Mouse (Mus musculus): ENCODE data around the gene Josd2. TPM values are rescaled to one million over a fixed set of nuclear protein-coding genes. Genes with fewer than 3 reads are reported as not detected.

The Josd2 gene
- polyA plus RNA-seq, 1 experiment = 294 TPM

DNA sequence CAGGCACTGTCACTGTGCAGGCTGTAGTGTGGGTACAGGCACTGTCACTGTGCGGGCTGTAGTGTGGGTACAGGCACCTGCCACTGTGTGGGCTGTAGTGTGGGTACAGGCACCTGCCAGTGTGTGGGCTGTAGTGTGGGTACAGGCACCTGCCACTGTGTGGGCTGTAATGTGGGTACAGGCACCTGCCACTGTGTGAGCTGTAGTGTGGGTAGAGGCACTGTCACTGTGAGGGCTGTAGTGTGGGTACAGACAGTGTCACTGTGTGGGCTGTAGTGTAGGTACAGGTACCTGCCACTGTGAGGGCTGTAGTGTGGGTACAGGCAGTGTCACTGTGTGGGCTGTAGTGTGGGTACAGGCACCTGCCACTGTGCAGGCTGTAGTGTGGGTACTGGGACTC is 16.3 kb downstream of the Josd2 start:
- H3K27ac ChIP-seq (ENCODE audit: insufficient read depth, low read length) = no peak overlapping the region
- TF ChIP-seq POLR2A (IDR thresholded peaks at IDR 0.05; ENCODE audit: borderline replicate concordance, insufficient read depth, low read length) = no peak
- H3K27me3 ChIP-seq (ENCODE audit: control insufficient read depth, insufficient read depth, low read length) = no peaks in the 10 kb centered on the region
- DNase-seq = peak in 1 of 2 experiments; percentile 6
- WGBS = 100% methylated on average over 1 of the region's 1 CpGs
- no peaks in the 10 kb centered on the region for H3K4me1 ChIP-seq (ENCODE audit: control insufficient read depth, insufficient read depth, low read length)
- no peak overlapping the region for H3K4me3 ChIP-seq (replicated peaks; ENCODE audit: insufficient read depth, low read depth, low read length)

DNA sequence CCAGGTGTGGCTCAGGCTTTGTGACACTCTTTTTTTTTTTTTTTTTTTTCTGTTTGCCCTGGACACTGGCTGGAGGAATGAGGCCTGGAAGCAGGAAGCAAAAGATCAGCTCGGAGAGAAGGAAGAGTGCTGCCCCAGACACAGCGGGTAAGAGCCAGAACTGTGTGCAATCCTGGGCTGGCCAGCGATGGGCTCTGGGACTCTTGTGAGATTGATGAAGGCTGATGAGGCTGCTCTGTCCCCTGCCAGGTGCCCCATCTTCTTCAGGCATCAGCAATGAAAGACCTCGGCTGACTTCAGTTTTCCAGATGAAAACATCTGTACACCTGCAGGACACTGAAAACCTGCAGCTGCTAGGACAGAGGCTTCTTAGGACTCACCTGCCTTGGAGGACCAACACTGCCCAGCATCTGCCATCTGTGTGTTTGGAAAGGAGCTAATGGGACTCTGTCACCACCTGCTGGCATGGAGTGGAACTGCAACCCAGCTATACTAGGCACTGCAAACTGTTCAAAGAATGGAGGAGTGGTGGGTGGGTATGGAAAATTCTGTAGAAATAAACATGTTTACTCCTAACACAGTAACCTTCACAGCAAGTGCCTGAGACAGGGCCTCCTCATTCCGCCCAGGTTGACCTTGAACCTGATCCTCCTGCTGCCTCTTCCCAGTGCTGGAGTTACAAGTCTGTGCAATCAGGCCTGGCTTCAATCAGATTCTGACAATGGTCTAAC is 17.2 kb downstream of the Josd2 start:
- H3K4me1 ChIP-seq (ENCODE audit: control insufficient read depth, insufficient read depth, low read length) = no peaks in the 10 kb centered on the region
- 20% methylated on average over 5 of the region's 5 CpGs for WGBS
- no peaks in the 10 kb centered on the region for H3K27me3 ChIP-seq (ENCODE audit: control insufficient read depth, insufficient read depth, low read length)
- H3K4me3 ChIP-seq (replicated peaks; ENCODE audit: insufficient read depth, low read depth, low read length) = no peak overlapping the region
- H3K27ac ChIP-seq (ENCODE audit: insufficient read depth, low read length) = no peak overlapping the region
- TF ChIP-seq POLR2A (IDR thresholded peaks at IDR 0.05; ENCODE audit: borderline replicate concordance, insufficient read depth, low read length) (no peak), CTCF (IDR thresholded peaks at IDR 0.05; ENCODE audit: borderline replicate concordance, insufficient read depth, low read depth, low read length) (peak; percentile 100)
- peak; percentile 80 to 89 for DNase-seq

DNA sequence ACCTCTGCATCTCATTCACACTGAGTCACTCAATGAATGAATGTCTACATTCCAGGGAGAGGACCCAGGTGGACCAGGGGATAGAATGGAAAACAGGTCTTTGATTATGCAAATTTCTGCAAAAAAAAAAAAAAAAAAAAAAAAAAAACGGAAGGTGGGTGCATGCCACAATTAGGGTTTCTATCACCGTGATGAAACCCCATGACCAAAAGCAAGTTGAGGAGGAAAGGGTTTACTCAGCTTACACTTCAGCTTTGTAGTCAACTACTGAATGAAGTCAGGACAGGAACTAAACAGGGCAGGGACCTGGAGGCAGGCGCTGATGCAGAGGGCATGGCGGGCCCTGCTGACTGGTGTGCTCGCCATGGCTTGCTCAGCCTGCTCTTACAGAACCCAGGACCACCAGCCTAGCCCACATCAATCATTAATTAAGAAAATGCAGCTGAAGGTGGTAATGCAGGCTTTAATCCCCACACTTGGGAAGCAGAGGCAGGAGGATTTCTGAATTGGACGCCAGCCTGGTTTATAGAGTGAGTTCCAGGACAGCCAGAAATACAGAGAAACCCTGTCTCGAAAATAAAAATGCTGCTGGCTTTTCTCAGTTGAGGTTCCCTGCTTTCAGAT is 17.9 kb downstream of the Josd2 start:
- no peaks in the 10 kb centered on the region for H3K27me3 ChIP-seq (ENCODE audit: control insufficient read depth, insufficient read depth, low read length)
- WGBS = 83% methylated on average over 7 of the region's 7 CpGs
- TF ChIP-seq POLR2A (IDR thresholded peaks at IDR 0.05; ENCODE audit: borderline replicate concordance, insufficient read depth, low read length) = no peak
- no peak for TF ChIP-seq CTCF (IDR thresholded peaks at IDR 0.05; ENCODE audit: borderline replicate concordance, insufficient read depth, low read depth, low read length)
- no peak overlapping the region for H3K27ac ChIP-seq (ENCODE audit: insufficient read depth, low read length)
- peak in 1 of 2 experiments; percentile 7 for DNase-seq
- no peaks in the 10 kb centered on the region for H3K4me1 ChIP-seq (ENCODE audit: control insufficient read depth, insufficient read depth, low read length)
- H3K4me3 ChIP-seq (replicated peaks; ENCODE audit: insufficient read depth, low read depth, low read length) = no peak overlapping the region

DNA sequence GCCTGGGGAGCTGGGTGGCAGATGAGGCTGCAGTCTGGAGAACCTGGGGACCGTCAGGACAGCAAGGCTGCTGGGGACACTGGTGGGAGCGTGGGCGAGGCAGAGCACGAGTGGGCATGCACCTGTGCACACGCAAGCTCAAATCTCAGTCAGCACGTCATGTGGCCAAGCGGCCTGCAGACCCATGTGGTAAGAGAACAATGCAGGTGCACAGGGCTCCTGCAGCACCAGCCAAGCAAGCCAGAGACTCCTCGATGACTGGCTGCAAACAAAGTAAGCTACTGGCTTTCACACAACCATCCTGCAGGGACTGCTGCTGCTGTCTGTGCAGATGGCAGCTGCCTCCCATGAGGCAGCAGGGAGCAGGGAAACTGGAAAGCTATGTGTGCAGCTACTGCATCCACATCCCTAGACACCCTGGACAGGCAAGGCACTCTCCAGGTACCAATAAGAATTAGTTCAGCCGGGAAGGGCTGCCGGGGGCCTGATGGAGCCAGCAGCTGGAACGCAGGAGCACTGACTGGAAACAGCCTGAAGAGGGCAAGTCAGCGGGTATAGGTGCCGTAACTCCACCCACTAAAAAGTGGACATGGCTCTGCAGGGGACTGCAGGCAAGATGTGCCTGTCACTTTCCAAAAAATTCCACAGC is 19.3 kb downstream of the Josd2 start:
- 45% methylated on average over 13 of the region's 13 CpGs for WGBS
- TF ChIP-seq POLR2A (IDR thresholded peaks at IDR 0.05; ENCODE audit: borderline replicate concordance, insufficient read depth, low read length) (no peak), CTCF (IDR thresholded peaks at IDR 0.05; ENCODE audit: borderline replicate concordance, insufficient read depth, low read depth, low read length) (no peak)
- DNase-seq = peak in 1 of 2 experiments; percentile 20
- no peak overlapping the region for H3K4me3 ChIP-seq (replicated peaks; ENCODE audit: insufficient read depth, low read depth, low read length)
- H3K27me3 ChIP-seq (ENCODE audit: control insufficient read depth, insufficient read depth, low read length) = no peaks in the 10 kb centered on the region
- H3K27ac ChIP-seq (ENCODE audit: insufficient read depth, low read length) = no peak overlapping the region
- H3K4me1 ChIP-seq (ENCODE audit: control insufficient read depth, insufficient read depth, low read length) = no peaks in the 10 kb centered on the region

DNA sequence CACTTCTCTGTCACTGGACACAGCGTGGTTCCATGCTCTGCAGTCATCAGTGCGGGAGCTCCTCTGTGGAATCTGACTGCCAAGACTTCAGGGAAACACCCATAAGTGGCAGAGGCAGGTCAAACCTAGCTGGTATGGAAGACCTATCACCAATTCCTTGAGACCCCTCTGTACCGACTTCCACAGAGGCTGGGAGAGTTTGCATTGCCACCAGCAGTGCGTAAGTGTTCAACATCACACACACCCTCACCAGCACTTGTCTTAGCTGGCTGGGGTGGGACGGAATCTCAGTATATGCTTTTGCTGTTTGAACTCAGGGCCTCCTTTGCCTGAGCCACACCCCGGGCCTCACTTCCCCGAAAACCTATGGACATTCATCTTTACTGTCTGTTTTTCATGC is 20.2 kb downstream of the Josd2 start:
- Histone ChIP-seq H3K4me1 (ENCODE audit: control insufficient read depth, insufficient read depth, low read length) (no peaks in the 10 kb centered on the region), H3K4me3 (replicated peaks; ENCODE audit: insufficient read depth, low read depth, low read length) (no peak overlapping the region), H3K27ac (ENCODE audit: insufficient read depth, low read length) (no peak overlapping the region), H3K27me3 (ENCODE audit: control insufficient read depth, insufficient read depth, low read length) (no peaks in the 10 kb centered on the region)
- DNase-seq = peak in 1 of 2 experiments; percentile 13
- whole genome bisulfite sequencing = 80% methylated on average over 7 of the region's 7 CpGs
- TF ChIP-seq CTCF (IDR thresholded peaks at IDR 0.05; ENCODE audit: borderline replicate concordance, insufficient read depth, low read depth, low read length) (no peak), POLR2A (IDR thresholded peaks at IDR 0.05; ENCODE audit: borderline replicate concordance, insufficient read depth, low read length) (no peak)

DNA sequence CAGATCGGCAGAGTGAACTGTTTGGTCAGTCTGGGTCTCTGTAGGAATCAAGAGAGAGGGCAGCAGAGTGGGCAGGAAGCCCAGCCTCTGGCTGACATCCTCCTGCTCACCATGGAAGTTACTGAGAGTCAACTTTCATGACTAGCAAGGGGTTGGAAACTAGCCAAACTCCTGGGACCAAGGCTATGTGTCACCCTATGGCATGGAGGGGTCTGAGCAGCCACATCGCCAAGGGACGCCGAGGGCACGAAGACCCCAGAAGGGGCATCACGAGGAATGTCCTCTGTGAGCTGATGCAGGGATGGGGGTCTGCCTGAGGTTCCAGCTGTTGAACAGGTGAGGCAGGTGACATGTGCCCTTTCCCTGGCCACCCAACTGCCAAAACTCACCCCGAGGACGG is 20.8 kb downstream of the Josd2 start:
- TF ChIP-seq CTCF (IDR thresholded peaks at IDR 0.05; ENCODE audit: borderline replicate concordance, insufficient read depth, low read depth, low read length) (no peak), POLR2A (IDR thresholded peaks at IDR 0.05; ENCODE audit: borderline replicate concordance, insufficient read depth, low read length) (no peak)
- Histone ChIP-seq H3K27ac (ENCODE audit: insufficient read depth, low read length) (no peak overlapping the region), H3K4me3 (replicated peaks; ENCODE audit: insufficient read depth, low read depth, low read length) (no peak overlapping the region), H3K27me3 (ENCODE audit: control insufficient read depth, insufficient read depth, low read length) (no peaks in the 10 kb centered on the region), H3K4me1 (ENCODE audit: control insufficient read depth, insufficient read depth, low read length) (0 out of 2 replicates have a peak, but pooled peaks cover 3% of the 10 kb centered on the region)
- DNase-seq = peak in 1 of 2 experiments; percentile 21
- WGBS = 72% methylated on average over 8 of the region's 8 CpGs

DNA sequence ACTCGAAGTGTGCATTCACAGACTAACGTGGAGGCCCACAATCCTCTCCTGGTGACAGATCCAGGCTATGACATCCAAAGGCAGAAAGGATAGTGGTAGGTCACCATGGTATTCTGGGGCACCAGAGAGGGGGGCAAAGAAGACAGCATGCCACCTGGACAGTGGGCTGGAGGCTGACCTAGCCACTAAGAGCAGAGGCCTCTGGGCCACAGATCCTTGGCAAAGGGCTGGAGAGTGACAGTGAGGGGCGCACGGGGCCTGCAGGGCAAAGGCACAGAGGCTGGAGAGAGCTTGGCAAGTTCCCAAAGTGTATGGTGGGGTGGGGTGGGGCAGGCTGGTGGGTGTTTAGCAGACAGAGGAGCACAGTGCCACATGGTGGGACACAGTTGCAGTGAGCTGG is 22.5 kb downstream of the Josd2 start:
- Histone ChIP-seq H3K27ac (ENCODE audit: insufficient read depth, low read length) (no peak overlapping the region), H3K27me3 (ENCODE audit: control insufficient read depth, insufficient read depth, low read length) (no peaks in the 10 kb centered on the region), H3K4me1 (ENCODE audit: control insufficient read depth, insufficient read depth, low read length) (peaks cover 10% of the 10 kb centered on the region), H3K4me3 (replicated peaks; ENCODE audit: insufficient read depth, low read depth, low read length) (no peak overlapping the region)
- peak in 1 of 2 experiments; percentile 16 for DNase-seq
- TF ChIP-seq POLR2A (IDR thresholded peaks at IDR 0.05; ENCODE audit: borderline replicate concordance, insufficient read depth, low read length) (no peak), CTCF (IDR thresholded peaks at IDR 0.05; ENCODE audit: borderline replicate concordance, insufficient read depth, low read depth, low read length) (no peak)
- 56% methylated on average over 4 of the region's 4 CpGs for WGBS

Measured in cerebellum, adult 2 months (tissue).